Mouse (Mus musculus) spleen, postnatal 0 days (tissue): ENCODE results near the gene Abcd1. TPM values are rescaled to one million over a fixed set of nuclear protein-coding genes. Genes with fewer than 3 reads are reported as not detected.

Source experiments
- polyA plus RNA-seq: library from polyadenylated mRNA; unstranded; fragments of >200 nt; fragmentation: Nextera tagmentation; extraction: Ambion mirVana; gene quantifications from 2 replicates; pipeline ENCODE4 v1.2.1, GENCODE M21; 2015

Abcd1 gene
- 10.5 and 15.5 TPM in 2 replicates for polyA plus RNA-seq

GRCm38 (mm10) chrX:73716109-73716661, at the start of gene Abcd1, which contains the start of gene Bcap31:
Gene Abcd1 (plus strand): TSS chrX:73716597.
Gene Bcap31 (minus strand): TSS chrX:73716175.

GRCm38 (mm10) chrX:73672879-73673618, 43.3 kb upstream of the Abcd1 start, which contains the start of gene Slc6a8:
Gene Slc6a8 (plus strand): TSS chrX:73673150.

GRCm38 (mm10) chrX:73756334-73757140, 40.1 kb downstream of the Abcd1 start, which contains the start of gene Plxnb3:
Gene Plxnb3 (plus strand): TSS chrX:73757090.

GRCm38 (mm10) chrX:73774168-73774760, 57.9 kb downstream of the Abcd1 start, which contains the start of gene Srpk3:
Gene Srpk3 (plus strand): TSS chrX:73774405.

GRCm38 (mm10) chrX:73786364-73787224, 70.2 kb downstream of the Abcd1 start, which contains the start of the genes Idh3g and Ssr4:
Gene Idh3g (minus strand): TSS chrX:73786897.
Gene Ssr4 (plus strand): TSS chrX:73787028.

Other genes with a start within 250 kb of the Abcd1 start
- 80.5 and 93.3 TPM in 2 replicates for gene Bgn, start 233.0 kb upstream of the Abcd1 start, polyA plus RNA-seq
- gene Atp2b3, start 213.5 kb upstream of the Abcd1 start, polyA plus RNA-seq: not detected in 2 replicates
- 0.20 and 0.29 TPM in 2 replicates for gene Dusp9, start 77.2 kb upstream of the Abcd1 start, polyA plus RNA-seq
- gene Pnck, start 56.5 kb upstream of the Abcd1 start, polyA plus RNA-seq: 1.8 and 4.1 TPM in 2 replicates
- gene Slc6a8, start 43.4 kb upstream of the Abcd1 start, polyA plus RNA-seq: 1.1 and 1.7 TPM in 2 replicates
- gene Bcap31, start 422 bp upstream of the Abcd1 start, polyA plus RNA-seq: 173 and 188 TPM in 2 replicates
- 0.36 and 0.76 TPM in 2 replicates for gene Plxnb3, start 40.5 kb downstream of the Abcd1 start, polyA plus RNA-seq
- 3.0 and 5.0 TPM in 2 replicates for gene Srpk3, start 57.8 kb downstream of the Abcd1 start, polyA plus RNA-seq
- 131 and 143 TPM in 2 replicates for gene Idh3g, start 70.3 kb downstream of the Abcd1 start, polyA plus RNA-seq
- 163 and 167 TPM in 2 replicates for gene Ssr4, start 70.4 kb downstream of the Abcd1 start, polyA plus RNA-seq
- gene Pdzd4, start 108.4 kb downstream of the Abcd1 start, polyA plus RNA-seq: 0.23 and 0.25 TPM in 2 replicates
- 0.53 and 0.99 TPM in 2 replicates for gene Avpr2, start 175.5 kb downstream of the Abcd1 start, polyA plus RNA-seq
- gene L1cam, start 179.5 kb downstream of the Abcd1 start, polyA plus RNA-seq: 0.27 and 0.42 TPM in 2 replicates
- 12.1 and 16.0 TPM in 2 replicates for gene Arhgap4, start 205.3 kb downstream of the Abcd1 start, polyA plus RNA-seq
- gene Naa10, start 205.3 kb downstream of the Abcd1 start, polyA plus RNA-seq: 94.1 and 101 TPM in 2 replicates
- gene Renbp, start 214.3 kb downstream of the Abcd1 start, polyA plus RNA-seq: 24.2 and 31.6 TPM in 2 replicates
- 38.3 and 38.7 TPM in 2 replicates for gene Hcfc1, start 249.8 kb downstream of the Abcd1 start, polyA plus RNA-seq